Mouse (Mus musculus): ENCODE measurements around the gene Syn2.

Gene Syn2

GRCm38 (mm10) chr6:115134501-115135331 lies at the start of gene Syn2:
TSS of gene Syn2 (plus strand) at chr6:115134902.
- DNase-seq (ENCODE audit: low spot score in 2 of 2): peak; percentile 31 to 59

GRCm38 (mm10) chr6:115085274-115085841 lies 49.3 kb upstream of the Syn2 start:
- no peak for DNase-seq (ENCODE audit: low spot score in 2 of 2)

DNA sequence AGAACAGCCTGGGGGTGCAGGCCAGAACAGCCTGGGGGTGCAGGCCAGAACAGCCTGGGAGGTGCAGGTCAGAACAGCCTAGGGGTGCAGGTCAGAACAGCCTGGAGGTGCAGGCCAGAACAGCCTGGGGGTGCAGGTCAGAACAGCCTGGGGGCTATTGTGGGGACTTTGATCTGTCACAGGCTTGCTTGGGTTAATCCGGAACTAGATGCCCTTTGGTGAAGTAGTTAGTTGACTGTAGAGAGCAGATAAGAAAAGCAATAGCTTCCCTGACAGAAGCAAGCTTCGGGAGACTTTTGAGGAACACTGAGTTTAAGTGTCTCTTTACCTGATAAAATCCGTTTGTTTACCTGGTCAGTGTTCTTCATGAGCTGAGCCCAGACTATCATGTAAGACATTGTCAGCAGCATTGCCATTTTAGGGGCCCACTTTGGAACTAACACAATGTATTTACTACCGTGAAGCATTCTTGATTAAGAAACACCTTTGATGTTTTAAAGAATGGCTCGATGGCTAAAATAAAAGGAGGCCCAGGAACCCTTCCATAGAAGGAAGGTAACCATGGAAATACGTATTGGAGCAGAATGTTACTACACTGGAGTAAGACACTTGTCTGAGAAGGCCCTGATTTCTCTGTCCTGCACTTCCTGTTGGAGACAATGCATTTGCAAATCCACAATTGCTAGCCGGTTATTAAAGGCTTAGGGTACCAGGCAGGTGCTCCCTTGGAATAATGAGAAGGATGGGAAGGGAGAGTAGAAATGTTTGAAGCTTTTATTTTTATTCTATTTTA lies 46.2 kb upstream of the Syn2 start:
- DNase-seq (ENCODE audit: low spot score in 2 of 2): no peak

GRCm38 (mm10) chr6:115091737-115092136 lies 43.0 kb upstream of the Syn2 start:
- DNase-seq (ENCODE audit: low spot score in 2 of 2): no peak

DNA sequence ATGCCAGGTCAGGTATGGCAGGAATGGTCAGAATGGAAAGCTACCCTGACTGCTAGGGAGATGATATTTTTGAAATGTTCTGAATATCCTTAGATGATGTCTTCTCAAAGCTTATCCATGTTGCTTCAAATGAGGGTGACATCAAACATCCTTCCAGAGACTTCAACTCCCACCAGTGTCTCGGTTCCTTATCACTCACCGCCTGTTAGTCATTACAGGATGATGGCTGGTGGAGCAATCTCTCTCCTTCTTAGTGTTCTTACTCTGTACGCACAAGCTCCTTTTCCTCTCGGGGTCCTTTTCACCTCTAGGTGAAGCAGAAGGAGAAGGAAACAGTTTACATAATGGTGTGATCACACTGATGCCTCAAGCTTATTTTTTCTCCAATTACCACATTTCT lies 32.2 kb upstream of the Syn2 start:
- no peak for DNase-seq (ENCODE audit: low spot score in 2 of 2)

DNA sequence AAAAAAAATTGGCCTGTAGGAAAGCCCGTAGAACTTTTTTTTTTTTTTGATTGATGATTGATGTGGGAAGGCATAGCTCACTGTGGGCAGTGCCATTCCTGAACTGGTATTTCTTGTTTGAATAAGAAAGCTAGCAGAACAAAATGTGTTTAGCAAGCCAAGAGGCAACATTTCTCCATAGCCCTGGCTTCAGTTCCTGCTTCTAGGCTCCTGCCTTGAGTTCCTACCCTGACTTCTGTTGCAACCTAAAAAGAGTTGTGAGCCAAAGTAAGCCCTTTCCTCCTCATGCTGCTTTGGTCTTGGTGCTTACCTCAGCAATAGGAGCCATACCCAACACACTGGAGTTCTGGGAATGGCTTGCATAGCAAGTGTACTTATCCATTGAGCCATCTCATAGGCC lies 23.3 kb upstream of the Syn2 start:
- DNase-seq (ENCODE audit: low spot score in 2 of 2): no peak

DNA sequence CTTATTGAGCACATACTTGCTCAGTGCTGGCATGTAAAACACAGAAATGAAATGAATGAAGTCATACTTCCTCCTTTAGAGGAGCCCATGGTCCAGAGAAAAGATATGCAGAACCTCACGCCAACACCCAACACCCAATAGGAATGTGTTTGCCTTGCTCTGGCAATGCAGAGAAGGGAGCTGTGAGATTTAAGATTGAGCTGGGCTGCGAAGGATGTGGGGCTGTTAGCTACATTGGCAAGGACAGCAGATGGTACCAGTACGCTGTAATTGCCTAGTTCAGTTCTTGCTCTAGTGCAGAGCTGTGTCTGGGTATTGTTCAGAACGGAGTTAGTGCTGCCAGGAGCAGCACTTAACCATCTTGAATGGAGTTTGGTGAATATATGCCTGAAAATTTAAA lies 12.5 kb upstream of the Syn2 start:
- no peak for DNase-seq (ENCODE audit: low spot score in 2 of 2)

DNA sequence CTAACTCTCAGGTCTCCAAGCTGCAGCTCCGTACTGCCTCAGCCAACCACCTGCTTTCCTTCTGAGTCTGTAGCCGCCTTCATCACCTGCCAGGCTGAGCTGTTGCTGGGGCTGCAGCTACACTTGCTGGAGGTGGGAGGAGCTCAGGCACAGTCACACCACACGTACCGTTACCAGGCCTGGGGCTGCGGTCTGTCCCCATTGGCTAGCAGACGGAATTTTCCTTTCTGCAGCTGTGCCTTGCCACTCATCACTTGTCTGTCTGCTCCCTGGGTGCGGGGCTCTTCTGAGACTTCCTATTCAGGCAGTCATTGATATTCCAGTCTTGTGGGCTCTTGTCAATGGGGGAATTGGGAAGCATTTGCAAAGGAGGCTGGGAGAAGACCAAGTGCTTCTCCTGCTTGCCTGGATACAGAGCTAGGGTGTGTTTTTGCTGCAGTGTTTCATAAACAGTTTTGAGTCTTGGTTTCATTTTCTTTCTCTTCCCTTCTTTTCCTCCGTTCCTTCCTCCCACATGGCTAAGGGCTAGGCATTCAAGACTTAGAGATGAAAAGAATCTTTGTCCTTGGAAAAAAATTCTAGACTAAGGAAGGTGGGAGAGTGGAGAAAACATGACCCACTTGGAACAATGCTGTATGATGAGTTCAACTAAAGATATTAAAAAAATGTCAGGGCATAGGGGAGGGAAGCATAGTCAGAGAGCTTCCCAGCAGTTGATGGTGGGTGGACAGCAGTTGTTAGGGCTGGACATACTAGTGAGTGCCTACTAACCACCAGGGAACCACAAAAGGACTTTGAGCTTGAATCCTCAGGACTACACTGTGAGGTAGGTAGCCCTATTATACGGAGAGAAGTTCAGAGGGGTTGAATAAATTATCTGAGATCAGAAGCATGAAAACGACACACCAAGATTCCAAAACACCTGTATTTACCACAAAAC lies 11.2 kb upstream of the Syn2 start:
- DNase-seq (ENCODE audit: low spot score in 2 of 2): peak; percentile 12

DNA sequence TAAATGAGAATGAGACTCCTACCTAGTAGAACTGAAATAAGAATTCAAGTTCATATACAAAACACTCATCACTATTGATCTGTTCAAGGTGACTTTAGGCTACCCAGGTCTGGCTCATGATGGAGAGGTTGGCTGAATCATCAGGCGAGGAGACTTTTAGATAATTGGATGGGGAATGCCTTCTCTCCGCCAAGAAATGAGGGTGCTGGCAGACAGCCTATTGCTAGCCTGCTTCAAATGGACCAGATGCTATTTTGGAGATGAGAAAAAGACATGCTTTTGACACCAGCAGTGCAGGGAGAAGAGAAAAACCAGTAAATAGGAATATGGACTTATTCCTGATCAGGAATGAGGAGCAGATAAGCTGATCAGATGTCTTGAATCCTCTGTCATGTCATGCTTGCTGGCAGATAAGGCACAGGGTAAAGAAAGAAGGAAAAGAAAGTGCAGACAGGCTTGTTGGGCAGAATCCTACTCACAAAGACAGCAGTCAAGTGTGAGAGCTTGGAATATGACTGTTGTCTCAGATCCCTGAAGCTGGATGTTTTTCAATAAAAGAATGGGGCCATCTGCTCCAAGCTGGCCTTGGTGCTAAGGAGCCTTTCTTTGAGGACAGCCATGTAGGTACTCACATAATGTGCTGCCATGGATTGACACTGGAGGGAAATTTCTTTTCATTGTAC lies 9.9 kb upstream of the Syn2 start:
- peak; percentile 20 to 65 for DNase-seq (ENCODE audit: low spot score in 2 of 2)

DNA sequence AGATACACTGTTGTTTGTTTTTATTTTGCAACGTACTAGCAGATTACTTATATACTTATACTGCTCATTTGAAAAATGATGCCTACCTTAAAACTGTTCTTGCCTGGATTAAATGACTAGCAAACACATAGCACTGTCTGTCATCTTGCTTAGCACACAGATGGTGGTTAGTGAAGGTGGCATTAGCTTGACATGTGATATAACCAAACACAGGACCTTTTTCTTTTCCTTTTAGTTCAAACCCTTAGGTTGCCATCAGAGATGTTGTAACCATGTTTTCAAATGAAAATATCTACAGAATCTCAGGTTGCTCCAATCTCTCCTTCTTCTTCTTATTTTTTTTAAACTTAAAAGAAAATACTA lies 9.4 kb upstream of the Syn2 start:
- no peak for DNase-seq (ENCODE audit: low spot score in 2 of 2)

- no peak for DNase-seq (ENCODE audit: low spot score in 2 of 2)
These were observed 8.4 kb upstream of the Syn2 start for GRCm38 (mm10) chr6:115126232-115126785.

DNA sequence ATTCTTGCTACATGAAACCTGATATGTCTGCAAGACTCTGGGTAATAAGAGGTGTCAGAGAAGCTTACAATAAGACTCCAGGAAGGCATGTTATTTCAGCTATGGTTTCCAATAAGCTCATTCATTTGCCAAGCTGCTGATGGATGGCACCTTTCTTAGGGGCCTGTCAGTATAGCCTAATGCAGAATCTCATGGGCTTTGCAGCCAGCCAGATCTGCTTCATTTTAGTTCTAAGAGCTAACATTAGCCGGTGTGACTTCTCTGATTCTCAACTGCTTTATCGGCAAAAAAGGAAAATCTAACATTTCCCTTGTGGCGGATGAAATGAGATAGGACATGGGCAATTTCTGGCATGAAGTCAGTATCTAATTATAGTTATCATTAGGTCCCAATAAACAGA lies 7.9 kb upstream of the Syn2 start:
- no peak for DNase-seq (ENCODE audit: low spot score in 2 of 2)

GRCm38 (mm10) chr6:115127255-115127824 lies 7.4 kb upstream of the Syn2 start:
- no peak for DNase-seq (ENCODE audit: low spot score in 2 of 2)

DNA sequence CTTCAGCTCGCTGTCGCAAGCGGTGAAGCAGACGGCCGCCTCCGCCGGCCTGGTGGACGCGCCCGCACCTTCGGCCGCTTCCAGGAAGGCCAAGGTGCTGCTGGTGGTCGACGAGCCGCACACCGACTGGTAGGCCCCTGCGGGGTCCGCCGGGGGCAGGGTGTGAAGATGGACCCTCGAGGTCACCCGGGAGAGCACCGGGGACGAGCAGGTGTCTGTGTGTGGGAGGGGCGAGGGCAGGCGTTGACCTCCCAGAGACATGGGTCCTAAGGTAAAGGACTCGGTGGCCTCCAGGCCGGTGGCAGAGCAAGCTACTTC lies 589 bp downstream of the Syn2 start:
- no peak for DNase-seq (ENCODE audit: low spot score in 2 of 2)

DNA sequence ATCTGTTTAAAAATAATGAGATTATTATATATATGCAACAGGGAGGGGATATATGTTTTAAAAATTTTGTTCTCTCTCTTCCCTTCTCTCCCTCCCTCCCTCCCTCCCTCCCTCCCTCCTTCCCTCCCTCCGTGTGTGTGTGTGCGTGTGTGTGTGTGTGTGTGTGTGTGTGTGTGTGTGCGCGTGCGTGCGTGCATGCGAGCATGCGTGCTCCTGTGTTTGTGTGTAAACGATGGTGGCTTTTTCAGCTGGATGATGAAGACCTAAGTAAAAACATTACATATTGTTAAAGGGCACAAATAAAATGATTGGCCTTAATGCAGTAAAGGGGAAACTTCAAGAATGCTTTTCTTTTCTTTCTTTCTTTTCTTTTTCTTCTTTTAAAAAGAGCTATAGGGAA lies 1.5 kb downstream of the Syn2 start:
- DNase-seq (ENCODE audit: low spot score in 2 of 2): no peak

GRCm38 (mm10) chr6:115141446-115141845 lies 6.7 kb downstream of the Syn2 start:
- no peak for DNase-seq (ENCODE audit: low spot score in 2 of 2)

GRCm38 (mm10) chr6:115161175-115161574 lies 26.5 kb downstream of the Syn2 start:
- no peak for DNase-seq (ENCODE audit: low spot score in 2 of 2)

DNA sequence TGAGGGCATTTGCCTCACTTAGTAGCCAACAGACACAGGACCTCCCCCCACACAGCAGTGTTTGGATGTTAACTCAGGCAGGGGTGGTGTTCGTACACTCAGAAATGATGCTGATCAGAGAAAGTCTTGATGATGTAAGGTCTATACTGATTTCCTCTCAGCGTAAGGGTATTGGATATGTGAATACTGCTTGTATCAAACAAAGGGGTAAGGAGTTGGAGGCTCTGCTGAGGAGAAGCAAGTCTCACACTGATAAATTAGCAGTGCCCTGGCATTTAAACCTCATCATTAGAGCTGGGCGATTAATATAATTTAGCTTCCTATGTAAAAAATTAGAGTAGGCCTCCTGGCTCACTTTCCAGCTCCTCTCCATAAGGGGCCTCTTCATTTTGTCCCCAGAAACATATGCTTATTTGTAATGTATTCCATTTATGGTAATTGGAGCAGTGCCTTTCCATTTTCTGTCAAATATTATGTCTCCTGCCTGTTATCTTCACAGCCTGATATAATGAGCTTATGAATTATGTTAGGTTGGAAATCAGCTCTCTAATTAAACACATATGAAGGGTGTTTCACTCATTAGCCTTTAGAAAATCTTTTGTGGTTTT lies 31.3 kb downstream of the Syn2 start:
- no peak for DNase-seq (ENCODE audit: low spot score in 2 of 2)

- peak; percentile 2 to 12 for DNase-seq (ENCODE audit: low spot score in 2 of 2)
These were observed 34.2 kb downstream of the Syn2 start for GRCm38 (mm10) chr6:115168921-115169320.

DNA sequence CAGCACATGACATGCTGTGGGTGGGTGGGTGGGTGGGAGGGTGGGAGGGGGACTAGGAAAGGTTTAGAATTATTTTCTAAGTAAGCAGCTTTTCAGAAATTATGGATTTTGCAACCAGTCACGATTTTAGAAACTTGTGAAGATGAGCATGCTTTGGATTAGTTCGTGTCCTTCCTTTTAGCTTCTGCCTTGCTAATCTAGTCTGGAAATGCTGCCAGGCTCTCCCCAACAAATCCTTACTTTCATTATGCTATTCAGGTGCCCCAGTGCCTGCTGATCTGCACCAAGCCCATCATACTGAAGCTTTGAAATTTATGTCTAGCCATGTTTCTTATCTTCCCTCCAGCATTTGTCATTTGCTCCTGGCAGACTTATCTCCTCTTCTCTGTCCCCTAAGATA lies 34.8 kb downstream of the Syn2 start:
- DNase-seq (ENCODE audit: low spot score in 2 of 2): no peak
